Mouse (Mus musculus): ENCODE results near the gene Kank1. TPM values are rescaled to one million over a fixed set of nuclear protein-coding genes. Genes with fewer than 3 reads are reported as not detected.

Gene Kank1
- total RNA-seq, 2 experiments from 2014 or later = 21.8 to 25.8 TPM

DNA sequence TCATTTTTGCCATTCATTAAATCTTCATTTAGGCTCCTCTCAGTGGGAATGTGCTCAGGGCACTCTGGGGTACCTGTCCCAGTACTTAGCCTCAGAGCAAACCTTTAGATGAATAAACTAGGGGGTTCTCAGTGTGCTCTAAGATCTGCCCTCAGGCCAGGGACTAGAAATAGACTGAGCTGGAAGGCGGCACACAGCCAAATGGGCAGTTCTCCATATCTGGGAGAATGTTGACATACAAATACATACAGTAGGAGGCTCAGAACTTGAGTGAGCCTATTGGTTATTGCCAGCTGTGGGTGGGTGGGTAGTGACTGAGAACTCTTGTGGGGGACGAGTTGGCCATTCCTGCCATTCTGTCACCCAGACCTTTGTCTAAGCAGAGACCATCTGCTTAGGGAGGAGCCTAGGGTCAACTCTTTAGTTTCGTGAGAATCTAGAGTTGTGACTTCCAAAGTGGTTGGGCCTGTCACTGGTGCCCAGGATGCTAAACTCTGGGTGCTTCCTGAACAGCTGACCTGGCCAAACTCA lies 14.9 kb downstream of the Kank1 start:
- DNase-seq (ENCODE audit: low spot score) = no peak

DNA sequence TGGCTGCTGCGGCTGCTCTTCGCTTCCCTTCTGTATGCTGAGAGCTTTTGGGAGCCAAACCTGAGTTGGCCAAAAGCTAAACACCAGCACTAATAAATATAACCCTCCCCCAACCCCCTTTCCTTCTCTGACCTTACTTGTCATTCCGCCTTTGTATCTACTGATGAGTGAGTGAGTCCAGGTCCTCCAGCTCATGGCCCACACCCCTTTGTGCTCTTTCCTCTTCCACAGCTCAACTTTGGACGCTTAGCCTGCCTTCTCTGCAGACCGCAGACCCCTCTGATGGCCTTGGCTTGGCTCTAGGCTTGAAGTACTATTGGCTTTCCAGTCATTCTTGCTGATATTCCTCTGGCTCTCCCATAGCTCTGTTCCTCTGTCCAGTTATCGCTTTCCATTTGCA lies 16.4 kb downstream of the Kank1 start:
- DNase-seq (ENCODE audit: low spot score) = no peak

DNA sequence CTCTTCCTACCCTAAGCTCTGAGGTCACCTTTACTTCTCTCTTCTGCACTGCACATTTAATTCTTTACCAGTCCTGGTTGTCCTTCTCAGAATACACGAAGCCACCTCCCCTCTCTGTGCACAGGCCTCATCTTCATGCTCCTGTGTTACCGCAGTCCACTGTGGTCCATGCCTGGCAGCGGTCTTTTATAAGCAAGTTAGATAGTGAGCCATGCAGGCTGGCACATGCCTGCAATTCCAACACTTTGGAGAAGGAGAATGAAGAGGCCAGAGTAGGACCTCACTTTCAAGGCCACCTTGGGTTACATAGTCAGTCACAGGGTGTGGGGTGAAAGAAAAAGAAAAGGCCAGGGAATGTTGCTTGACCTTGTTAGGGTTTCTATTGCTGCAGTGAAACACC lies 16.9 kb downstream of the Kank1 start:
- DNase-seq (ENCODE audit: low spot score) = no peak

DNA sequence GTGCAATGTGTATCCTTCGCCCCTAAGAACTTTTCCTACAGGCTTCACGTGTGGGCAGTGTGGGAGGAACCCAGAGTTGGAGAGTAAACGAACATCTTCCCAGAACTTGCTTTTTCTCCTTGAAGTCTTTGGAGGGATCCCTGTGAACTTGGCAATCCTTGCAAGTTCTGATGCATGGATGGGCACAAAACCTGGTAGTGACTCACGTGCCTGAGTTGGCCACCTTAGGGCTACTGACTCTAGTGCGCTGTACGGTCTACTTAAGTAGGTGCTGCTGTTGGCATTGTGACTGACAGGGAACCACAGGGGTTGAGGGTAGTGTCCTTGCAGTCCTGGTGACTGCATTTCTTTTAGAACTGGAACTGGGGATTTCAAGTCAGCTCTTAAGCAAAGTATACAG lies 21.5 kb downstream of the Kank1 start:
- DNase-seq (ENCODE audit: low spot score) = no peak

DNA sequence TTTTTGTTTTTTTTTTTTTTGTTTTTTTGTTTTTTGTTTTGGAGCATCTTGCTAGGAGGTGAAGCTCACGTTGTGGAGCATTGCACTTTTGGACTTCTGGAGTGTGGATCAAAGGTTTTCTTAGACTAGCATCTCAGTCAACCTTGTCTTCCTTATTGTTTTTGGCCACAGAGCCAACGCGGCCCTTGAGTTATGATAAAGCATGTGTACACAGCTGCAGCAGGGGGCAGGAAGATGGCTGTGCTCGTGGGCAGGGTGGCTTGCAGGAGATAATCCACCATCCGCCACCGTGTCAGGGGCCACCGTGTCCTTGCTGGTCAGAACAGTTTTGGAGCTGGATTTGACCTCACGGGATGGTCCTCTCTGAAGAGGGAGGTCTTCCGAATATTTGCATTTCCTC lies 29.4 kb downstream of the Kank1 start:
- DNase-seq (ENCODE audit: low spot score) = no peak

DNA sequence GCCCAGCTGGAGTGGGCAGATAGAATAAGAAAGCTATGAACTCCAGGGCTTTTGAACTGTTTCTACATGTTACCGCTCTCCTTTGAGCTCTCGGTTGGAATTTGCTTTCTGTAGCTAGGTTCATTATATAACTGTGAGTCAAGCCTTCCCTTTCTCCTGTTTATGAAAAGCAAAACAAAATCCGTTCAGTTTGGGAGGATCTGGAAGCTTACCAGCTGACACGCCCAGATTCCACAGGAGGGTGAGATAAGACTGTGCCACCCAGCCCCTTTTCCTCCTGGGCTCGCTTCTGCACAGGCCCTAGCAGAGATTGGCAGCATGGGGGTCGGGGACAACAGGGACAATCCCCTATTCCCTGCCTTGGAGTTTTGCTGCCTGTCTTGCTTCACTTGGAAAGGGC lies 30.5 kb downstream of the Kank1 start:
- DNase-seq (ENCODE audit: low spot score) = no peak

DNA sequence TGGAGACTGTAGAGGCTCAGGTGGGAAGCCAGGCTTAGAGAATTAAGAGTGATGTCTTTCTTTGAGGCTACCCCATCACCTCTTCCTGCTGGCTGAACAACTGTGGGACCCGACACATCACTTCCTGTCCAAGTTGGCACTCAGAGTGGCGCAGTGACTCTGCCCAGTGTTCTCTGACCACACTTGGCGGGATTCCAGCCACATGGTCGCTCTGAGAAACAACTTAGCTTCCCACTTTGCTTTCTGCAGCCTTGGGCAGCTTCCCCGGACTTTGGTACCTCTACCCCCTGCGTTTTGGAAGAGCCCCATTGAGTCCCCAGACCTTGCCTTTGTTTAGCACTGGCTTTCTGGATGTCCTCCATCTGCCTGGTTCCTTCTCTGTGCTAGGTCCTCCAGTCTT lies 31.8 kb downstream of the Kank1 start:
- DNase-seq (ENCODE audit: low spot score) = peak; percentile 12

DNA sequence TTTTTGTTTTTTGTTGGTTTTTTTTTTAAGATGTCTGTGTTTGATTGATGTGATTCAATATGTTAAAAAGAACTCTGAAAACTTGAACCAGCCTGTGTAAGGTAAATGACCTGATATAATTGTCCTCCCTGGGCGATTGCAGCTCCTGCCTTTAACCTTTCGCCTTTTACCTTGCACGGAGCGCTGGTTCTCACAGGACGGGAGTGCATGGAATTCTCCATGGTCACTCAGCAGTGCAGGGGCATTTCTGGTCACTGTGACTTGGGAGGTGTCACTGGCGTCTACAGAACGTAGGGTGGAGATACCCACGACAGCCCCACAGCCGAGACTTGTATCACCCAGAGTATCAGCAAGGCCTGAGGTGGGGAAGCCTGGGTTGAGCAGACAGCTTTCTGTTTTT lies 34.8 kb downstream of the Kank1 start:
- no peak for DNase-seq (ENCODE audit: low spot score)

DNA sequence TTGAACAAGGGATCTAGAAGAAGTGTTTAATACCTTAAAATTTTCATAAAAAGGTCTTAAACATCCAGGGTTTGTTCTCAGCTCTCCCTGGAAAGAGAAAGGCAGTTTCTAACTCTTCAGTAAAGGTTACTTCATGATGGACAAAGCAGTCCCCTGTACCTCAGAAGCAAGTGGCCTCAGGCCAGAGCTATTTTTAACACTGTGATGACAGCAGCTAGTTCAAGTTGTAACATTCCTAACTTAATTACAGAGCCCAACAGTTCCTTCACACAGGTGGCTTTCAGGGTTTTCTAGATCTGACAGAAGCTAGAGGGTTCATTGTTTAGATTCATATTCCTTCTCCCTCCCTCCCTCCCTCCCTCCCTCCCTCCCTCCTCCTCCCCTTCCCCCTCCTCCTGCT lies 36.4 kb downstream of the Kank1 start:
- peak; percentile 7 for DNase-seq (ENCODE audit: low spot score)

DNA sequence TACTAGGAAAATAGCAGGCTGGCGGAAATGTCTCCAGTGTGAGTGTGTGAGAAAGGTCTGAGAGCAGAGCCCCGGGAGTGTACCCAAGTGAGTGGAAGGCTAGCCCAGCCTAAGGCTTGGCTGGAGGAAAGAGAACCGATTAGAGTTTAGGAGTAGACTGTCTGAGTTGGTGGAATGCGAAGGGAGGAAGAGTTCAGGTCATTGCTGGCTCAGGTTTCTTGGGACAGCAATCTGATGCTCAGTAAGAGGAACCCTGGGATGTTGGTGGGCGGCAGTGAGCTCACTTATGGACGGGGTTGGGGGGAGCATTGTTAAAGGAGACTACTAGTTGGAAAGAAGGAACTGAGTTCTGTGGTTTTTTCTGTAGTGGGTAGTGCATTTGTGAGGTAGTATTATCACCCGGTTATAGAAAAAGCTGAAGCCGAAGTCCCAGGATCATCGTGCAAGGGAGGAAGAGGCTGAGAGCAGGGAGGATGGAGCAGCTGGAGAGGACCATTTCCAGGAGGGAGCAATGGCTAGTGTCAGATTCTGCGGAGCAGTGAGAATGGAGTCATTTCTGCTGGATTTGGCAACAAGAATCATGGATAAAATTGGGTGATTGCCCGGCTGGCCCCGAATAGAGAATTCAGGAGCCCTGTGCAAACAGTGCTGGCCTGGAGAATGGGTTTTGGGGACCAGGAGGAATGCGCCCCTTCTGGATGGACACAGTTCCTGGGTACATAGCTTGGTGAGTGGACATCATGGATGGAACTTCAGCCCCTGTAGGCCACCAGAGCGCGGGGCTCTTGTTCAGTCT lies 40.0 kb downstream of the Kank1 start:
- DNase-seq (ENCODE audit: low spot score) = no peak

DNA sequence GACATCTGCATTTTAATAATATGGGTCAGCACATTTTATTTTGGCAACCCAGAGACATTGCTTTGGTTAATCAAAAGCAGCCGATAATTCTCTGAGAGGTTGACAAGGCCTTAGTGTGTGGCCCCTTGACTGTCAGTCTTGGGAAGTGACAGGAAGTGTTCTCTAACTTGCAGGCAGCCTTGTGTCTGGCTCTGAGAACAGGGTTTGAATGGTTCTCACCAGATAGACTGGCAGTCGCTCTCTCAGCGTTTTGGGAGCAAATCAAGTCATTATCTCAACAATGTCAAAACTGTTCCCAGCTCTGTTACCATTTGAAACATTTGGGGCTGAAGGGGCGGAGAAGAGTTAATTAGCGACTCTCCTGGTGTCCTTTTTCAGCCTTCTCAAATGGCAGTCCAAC lies 41.0 kb downstream of the Kank1 start:
- DNase-seq (ENCODE audit: low spot score) = no peak

DNA sequence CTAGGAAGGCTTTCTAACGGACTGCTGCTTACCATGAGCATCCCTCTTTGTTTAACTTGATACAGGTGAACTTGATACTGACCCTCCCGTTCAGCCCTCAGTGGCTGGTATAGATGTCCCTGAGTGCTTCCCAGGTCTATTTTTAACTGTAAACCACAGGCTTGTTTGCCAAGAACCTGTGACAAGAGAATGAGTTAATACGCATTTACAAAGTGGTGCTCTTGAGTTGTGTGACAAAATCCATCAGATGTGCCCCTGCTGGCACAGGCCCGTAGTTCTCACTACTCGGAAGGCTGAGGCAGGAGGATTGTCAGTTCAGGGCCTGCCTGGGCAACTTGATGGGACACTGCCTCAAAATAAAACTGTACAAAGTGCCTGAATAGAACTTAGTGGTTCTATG lies 42.8 kb downstream of the Kank1 start:
- DNase-seq (ENCODE audit: low spot score) = no peak

DNA sequence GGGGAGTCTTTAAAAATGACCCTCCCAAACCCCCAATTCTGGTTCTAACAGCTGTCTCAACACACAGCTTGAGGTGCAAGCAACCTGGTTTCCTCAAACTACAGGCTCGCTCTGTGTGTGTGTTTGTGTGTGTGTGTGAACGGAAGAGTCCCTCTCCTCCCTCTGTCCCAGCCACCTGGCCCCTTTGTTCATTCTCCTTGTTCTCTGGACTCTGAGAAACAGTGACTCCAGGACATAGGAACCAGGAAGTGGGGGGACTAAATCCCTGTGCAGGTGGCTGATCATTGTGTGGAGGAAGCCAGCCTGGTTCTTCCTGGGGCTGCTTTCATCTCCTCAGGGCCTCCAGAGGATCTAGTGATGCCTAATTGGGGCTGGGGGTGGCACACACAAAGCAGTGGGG lies 46.9 kb downstream of the Kank1 start:
- DNase-seq (ENCODE audit: low spot score) = no peak

DNA sequence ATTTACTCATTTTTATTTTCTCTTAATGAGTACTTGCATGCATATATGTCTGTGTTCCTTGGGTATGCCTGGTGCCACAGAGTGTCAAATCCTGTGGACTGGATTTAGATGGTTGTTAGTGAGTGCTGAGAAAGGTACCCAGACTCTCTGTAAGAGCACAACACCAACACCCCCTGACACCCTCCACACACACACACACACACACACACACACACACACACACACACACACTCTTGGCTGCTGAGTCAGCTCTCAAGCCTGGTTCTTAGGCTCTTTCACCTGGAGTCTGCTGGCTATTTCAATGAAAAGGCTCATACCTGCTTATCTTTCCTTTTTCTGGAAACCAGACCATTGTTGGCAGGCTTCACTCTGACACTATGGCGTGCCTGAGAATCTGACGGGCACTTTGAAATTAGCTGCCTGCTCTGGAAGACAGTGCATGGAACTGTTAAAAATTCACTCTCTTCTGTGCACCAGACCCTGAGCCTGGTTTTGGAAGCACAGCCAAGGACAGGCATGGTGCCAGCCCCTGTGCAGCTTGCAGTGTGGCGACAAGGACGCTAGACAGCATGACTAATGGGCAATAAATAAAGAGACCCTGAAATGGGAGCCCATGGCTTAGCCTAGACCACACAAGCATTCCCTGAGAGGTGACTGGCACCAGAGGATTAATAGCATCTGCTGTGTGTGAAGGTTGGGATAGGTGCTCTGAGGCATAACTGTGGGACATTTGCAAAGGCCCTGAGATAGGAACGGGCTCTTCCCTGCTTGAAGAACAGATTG lies 49.2 kb downstream of the Kank1 start:
- DNase-seq (ENCODE audit: low spot score) = no peak

DNA sequence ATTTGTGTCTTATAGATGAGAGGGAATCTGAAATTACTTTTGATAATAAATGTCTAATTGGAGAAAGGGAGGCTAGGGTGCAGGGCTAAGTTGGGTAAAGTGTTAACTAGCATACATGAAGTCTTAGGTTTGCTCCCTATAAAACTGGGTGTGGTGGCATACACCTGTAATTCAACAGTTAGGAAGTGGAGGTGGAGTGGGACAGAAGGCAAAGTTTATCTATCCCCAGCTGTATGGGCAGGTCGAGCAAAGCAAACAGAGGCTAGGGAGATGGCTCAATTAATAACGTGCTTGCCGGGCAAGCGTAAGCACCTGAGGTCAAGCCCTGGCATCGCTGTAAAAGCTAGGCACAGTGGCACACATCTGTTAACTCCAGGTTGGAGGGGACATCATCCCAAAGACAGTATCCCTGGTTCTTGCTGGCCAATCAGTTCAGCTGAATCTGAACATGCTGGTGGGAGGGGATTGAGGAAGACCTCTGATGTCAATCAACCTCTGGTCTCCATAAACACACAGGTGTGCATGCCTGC lies 54.3 kb downstream of the Kank1 start:
- no peak for DNase-seq (ENCODE audit: low spot score)

DNA sequence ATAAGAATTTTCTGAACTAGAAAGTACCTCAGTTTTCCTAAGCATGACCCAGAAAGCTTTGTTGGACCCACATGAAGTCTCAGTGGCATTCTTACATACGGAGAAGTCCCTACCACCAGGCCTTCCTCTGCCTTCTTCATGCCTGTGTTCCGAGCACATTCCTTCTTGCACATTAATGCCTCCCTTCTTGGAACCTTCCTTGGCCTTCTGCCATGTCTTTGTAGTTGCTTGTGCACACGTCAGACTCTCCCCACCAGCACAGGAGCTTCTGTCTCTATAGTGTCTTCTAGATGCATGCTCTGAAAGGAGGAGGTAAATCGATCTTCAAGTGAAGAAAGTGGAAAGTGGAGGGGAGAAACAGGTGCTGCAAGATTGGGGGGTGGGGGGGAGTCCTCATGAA lies 58.4 kb downstream of the Kank1 start:
- no peak for DNase-seq (ENCODE audit: low spot score)

DNA sequence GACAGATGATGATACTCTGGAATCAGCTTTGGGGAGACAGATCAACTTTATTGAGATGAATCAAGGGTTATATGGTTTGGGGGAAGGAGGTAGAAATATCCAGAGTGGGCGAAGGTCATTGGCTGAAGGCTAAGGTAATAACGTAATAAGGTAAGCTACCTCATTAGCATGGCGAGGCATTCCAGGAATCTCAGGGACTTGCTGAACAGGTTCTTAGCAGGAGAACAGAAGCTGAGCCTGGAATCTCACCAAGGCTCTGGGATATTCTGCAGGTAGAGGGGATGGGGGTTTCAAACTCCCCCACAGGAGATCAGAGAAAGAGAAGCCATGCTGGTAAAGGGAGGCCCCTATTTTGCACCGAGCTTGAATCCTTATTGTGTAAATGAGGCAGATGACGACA lies 60.5 kb downstream of the Kank1 start:
- DNase-seq (ENCODE audit: low spot score) = no peak

DNA sequence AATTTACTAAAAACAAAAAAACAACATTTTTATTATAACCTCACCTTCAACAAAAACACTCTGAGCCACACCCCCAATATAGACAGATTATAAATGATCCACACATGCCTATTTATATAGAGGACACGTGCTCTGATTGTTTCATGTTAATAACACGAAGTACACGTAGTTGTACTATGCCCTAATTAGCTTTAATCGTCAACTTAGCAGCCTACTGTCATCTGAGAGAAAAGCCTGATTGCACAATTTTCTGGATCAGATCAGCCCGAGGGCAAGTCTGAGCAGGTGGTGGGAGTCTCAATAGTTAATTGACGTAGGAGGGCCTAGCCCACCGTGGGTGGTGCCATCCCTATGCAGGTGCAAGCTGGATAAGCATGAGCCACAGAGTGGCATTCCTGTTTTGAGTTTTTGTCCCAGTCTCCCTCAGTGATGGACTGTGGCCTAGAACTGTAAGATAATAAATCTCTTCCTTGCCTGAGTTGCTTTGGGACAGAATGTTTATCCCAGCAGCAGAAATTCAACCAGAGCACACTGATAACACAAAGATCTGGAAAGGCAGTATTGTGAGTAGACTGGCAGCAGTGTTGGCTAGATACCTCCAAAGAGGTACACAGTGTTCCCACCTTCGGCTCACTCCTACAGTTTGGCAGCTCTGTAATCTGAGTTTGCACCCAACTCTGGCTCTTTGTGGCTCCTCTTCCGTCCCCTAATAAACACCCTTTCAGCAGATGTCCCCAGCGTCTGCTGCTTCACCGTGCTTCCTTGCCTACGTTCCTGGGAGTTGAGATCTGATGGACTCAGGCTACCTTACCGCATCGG lies 63.3 kb downstream of the Kank1 start:
- DNase-seq (ENCODE audit: low spot score) = no peak

DNA sequence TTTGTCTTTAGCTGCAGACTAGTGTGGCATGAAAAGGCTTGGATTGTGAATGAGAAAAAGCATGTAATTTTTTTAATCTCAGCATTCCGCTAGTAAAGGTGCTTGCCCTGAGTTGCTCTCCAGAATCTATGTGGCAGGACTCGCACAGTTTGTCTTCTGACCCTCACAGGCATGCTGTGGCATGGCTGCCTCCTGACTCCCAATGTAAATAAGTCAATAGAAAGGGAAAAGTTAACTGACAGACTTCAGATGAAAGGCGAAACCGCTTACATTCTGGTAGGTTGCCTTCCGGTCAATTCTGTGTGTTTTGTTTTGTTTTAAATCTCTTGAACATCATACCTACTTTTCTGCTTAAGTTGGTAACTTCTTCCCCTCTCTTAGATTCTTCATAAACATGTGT lies 64.4 kb downstream of the Kank1 start:
- no peak for DNase-seq (ENCODE audit: low spot score)

DNA sequence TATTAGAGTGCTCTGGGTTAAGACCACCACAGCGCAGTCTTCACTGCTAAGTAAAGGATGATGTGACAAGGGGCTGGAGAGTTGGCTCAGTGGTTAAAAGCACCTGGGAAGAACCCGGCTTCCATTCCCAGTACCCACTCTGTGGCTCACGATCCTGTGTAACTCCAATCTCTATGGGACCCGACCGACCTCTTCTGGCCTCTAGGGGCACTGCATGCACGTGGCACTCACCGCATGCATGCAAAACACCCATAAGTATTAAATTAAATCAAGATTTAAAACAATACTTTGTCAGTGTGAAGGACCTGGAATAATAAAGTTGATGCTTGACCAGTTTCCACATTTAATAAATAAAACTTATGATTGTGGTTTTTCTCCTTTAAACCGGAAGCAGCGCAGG lies 69.5 kb downstream of the Kank1 start:
- DNase-seq (ENCODE audit: low spot score) = no peak

DNA sequence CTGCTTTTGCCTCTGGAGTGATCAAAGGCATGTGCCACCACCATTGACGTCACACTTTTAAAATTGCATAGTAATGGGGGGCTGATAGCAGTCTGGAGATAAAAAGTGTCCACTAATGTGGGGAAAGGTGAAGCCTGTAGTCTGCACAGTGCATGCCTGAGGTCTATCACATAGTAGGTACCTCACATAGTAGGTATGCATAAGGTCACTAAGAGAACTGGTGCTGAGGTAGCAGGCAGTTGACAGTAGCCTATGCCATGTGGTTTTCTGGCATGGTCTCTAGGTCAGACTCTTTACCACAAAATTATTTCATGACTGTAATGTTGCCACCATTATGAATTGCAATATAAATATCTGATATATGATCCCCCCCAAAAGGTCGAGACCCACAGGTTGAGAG lies 71.4 kb downstream of the Kank1 start:
- no peak for DNase-seq (ENCODE audit: low spot score)

DNA sequence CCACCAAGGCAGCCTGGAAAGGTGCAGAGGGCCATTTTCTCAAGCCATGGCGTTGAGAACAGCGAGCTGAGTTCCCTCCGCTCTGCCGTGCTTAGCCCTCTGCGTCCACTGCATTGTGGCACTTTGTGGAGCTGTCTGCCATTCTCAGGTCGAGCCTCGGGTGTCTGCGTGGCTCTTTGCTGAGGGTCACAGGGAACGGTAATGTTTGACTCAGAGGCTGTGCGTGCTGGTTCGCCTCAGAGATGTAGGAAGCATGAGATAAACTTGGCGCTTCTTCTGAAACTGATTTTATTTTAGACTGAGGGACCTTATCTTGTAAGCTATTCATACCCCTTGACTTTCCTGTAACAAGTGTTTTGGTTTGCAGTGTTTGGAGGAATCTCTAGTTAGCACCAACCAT lies 72.0 kb downstream of the Kank1 start:
- no peak for DNase-seq (ENCODE audit: low spot score)

Measured in gastrocnemius, adult 18-20 months (tissue).